Mouse (Mus musculus): ENCODE data around the gene Insig2.

Insig2 gene

DNA sequence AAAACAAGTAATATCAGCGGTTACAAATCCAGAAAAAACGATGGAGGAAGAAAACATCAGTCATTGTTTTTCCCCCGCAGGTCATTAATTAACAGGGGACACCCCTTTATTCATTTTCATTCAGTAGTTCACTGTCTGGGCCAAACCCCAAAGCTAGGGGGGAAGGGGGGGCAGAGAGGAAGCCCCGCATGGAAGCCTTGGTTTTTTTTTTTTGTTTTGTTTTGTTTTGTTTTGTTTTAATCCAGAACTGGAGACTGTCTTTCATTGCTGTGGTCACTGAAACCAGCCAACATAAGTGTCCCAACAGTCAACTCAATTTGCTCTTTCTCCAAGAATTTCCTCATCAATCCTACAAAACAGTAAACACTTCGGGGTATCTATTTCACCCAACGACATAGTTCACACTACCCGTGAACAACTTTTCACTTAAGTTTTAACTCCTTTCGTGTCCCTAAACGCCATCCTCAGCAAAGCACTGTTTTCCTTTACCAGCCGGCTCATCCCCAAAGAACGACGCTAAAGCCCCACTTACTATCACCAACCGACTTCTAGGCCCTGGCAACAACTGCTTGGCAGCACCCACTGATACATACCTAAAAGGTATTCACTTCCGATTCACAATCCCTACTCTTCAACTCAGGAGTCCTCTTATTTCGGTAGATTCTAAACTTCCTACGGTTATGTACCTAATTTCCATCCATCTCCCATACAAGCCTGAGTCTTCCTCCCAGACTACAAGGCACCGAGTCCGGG, 5.6 kb downstream of the Insig2 start:
- no peak for DNase-seq

DNA sequence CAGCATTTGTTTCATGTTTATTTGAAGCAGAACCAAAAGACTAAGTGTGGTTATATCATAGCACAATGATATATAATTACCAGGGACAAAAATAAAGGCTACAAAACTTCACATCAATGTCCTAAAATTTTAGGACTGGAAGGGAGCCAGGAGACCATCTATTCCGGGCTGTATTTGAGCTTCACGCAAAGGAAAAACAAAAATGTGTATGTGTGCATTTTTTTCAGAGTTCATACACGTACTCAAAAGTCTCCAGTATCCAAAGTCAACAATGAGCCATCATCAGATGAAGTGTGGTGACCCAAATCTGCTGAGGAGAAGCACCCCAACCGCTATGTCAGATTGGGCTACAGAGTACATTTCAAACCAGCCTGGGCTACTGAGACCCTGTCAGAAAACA, 8.9 kb downstream of the Insig2 start:
- DNase-seq = no peak

DNA sequence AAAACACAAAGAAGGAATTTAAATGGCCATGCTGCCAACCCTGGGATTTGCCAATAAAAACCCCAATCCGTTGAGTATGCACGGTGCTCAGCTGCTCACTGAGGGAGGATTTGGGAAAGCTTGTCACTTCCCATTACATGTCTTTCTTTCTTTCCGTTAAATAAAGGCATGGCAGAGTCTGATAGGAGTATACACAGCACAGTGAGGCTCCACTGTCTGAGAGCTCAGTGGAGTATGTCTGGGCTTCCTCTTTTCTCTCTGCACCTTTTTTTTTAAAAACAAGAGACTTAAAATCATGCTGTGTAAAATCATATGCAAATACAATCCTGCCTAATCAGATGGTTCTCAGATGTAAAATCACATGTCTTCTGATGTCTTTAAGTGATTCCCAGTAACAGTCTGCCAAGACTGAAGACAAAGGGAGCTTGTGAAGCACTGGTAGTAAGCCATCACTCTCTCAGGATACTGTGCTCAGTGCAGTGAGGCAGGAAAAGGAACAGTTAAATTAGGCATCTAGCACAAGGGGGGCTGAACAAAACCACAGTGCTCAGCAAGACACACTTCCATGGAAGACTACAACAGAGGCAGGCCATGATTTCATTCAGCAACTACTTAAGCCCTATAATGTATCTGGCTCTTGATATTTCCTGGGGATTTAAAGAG, 17.5 kb downstream of the Insig2 start:
- no peak for DNase-seq

DNA sequence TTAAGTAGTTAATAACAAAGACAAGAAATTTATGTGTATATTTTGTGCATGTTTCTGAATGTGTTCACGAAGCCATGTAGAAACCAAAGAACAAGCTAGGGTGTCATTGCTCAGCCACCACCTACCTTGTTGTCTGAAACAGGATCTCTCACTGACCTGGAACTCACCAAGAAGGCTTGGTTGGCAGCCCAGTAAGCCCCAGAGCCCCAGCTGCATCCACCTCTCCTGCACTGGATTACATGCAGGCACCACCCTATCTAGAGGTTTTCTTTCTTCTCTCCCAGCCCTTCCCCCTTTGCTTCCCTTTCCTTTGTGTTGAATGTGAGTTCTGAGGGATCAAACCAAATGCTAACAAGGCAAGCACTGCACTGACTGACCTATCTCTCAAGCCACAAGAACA, 19.2 kb downstream of the Insig2 start:
- no peak for DNase-seq

DNA sequence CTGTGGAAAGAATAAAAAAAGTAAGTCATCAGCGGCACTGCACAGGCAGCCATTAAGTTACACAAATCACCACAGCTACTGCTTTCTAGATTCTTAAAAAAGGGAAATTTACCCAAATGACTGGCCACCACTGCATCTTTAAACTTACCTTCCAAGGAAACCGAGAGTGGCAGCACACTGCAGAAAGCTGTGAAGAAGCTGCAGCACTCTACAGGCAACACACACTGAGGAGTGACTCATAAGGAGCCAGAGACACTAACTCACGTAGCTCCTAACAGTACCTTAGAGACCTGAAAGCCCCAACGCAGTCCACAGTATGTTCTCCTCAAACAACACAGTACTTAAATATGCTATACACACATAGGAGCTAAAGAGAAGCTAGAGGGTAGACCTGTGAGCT, 20.1 kb downstream of the Insig2 start:
- DNase-seq = no peak

DNA sequence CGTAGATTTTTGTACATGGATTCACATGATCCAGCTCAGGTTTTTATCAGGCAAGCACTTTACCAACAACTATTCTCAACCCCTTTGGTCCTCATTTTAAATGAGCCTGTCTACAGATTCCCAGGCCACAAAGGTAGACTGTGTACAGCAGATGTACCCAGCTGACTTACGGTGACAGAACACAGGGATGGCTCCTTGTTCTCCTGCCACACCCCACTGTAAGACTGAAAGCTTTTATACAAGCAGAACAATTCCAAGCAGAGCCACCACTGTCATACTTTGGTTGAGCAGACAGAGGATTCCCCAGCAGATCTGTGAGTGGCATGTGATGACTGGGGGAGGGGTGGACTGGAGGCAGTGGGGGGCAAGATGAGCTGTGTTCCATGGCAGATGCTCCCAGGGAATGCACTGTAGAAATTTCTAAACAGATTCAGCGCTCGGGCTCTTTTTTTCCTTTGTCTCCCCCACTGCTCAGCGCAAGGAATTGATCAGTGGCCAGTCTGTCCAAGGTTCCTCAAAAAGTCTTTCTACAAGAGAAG, 35.6 kb downstream of the Insig2 start:
- no peak for DNase-seq

DNA sequence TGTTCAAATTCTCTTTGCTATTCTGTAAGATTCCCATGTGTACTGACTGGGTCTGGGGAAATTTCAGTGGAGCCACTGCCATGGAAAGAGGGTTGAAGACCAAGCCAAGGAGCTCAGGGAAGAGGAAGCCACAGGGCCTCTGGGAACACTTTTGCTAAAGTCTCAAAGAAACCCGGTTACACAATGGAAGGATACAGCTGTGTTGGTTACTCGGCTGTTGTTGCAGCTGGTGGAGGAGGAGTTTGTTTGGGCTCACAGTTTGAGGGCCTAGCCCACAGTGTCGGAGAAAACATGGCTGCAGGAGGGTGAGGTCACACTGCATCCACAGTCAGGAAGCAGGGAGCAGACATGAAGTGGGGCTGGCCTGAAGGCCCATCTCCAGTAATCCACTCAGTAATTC, 38.8 kb downstream of the Insig2 start:
- DNase-seq = no peak

DNA sequence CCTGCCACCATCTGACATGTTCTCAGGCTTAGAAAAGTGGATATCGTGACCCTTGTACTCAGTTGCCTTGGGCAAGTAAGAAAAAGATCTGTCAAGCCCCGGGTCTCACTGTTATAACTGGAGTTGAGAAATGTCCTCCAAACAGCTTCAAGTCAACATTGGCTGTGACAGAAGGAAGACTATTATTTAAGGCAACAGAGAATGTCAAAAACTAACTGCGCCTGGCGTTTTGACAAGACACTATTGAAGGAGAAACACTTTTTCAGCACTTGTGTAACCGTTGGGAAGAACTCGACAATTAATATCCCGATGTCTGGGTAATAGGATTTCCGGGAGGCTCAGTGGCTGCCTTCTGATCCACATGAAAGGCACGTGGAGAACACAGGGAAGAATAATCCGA, 41.5 kb downstream of the Insig2 start:
- DNase-seq = no peak

DNA sequence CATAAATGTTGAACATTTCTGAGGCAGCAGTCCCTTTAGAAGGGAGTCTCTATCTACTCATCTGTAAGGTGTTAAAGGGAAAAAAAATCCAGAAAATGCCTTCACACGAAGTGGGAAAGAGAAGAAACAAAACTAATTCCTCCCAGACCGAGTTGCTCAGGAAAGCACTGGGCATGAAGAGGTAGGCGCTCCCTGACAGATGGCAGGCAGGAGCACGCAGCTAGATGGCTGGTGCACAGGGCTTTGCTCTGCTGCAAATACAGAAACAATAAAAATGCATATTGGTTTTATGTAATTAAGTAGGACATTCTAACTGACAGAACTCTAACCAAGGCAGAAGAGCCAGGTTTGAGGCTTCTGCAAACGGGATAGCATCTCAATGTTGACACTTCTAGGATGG, 42.0 kb downstream of the Insig2 start:
- DNase-seq = no peak

DNA sequence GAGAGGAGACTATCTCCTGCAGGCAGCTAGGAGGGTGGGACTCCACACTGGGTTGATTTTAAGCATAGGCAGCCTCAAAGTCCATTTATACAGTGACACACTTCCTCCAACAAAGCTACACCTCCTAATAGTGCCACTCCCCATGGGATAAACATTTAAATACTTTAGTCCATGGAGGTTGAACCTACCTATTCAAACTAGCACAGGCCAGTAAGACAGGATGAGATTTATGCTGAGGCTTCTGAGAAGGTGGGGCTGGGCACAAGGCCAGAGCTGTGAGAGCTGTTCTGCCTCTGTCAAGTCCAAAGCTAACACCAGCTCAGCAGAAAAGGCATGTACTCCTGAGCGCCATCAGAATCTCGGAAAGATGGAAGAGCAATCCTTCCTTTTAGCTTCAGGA, 48.2 kb downstream of the Insig2 start:
- DNase-seq = no peak

DNA sequence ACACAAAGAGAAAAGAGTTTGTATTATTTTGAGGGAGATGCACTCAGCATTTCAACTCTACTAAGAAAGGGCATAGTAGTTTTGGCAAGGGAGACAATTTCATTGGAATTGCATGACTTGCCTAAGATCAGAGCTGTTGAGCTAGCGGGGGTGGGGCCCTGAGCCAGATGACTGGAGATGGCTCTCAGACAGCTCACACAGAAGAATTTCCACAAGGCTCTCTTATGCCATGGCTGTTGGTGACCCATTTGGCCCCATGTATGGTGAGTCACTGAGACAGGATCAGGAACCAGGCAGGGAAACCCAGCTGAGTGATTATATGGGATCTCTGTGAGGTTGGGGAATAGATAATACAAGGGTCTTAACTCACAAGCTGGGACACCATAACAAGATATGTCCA, 51.9 kb downstream of the Insig2 start:
- DNase-seq = no peak

DNA sequence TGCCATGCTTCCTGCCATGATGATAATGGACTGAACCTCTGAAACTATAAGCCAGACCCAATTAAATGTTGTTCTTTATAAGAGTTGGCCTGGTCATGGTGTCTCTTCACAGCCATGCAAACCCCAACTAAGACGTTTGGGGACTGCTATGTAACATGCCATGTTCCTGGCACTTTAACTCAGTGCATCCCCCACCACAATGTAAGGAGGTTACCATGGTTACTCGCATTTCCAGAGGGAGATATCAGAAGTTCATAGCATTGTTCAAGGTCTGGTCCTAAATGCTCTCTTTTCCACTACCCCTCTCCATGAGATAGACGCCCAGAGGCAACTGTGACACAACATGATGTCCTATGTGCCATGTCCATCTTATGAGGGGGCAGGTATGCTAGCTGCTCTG, 54.0 kb downstream of the Insig2 start:
- no peak for DNase-seq

DNA sequence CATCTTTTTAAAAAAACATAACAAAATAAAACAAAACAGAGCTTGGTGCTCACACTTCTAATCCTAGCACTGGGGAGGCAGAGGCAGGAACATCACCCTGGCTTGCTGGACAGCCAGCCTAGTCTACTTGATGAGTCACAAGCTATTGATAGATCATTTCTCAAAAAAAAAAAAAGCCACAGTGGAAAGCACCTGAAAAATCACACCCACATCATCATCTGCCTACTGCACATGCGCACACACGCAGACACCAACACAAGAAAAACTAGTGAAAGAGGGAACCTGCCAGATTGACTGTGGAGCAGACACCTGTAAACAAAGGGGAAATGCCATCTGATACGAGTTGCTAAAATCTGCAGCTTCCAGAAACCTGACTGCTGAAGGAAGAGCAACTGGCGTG, 54.9 kb downstream of the Insig2 start:
- DNase-seq = no peak

DNA sequence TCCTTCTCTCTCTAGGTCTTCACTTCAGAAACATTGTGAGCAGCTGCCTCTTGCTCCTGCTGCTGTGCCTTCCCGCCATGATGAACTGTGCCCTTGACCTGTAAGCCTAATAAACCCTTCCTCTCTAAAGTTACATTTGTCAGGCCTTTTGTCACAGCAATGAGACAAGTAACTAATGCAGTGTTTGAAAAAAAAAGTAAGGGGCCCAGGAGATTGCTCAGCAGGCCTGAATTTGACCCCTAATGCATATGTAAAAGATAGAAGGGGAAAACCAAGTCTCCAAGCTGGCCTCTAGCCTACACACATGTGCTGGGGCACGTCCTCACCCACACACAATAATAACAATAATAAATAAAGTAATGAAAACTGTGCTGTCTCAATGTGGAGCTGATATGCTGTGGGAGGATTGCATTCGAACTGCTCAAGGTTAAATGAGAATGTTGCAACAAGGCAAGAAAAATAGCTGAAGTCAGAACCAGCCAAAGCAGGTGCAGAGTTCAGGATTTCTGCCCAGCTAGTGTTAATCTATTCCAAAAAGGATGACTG, 56.4 kb downstream of the Insig2 start:
- DNase-seq = no peak

DNA sequence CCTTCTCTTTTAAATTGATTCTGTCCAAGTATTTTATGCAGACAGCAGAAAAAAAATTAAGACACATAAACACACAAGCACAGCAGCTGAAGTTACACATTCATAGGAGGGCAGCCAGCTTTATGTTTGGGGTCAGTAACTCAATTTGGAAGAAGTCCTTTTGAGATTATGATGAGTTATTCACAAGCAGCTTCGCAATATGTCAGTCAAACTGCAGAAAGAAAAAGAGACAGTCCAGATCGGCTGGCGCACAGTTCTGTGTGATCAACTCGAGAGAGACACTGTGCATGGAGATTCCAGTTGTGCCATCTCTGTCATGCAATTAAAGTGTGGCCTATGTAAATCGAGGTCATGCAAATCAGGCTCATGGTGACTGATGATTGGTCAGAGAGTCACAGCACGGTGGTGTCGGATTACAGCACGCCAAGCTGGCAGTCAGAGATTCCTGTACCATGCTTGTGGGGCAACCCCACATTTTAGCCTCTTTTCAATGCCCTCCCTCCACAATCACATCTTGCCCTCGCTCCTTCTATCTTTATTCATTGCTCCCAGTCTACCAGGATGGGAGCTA, 72.1 kb downstream of the Insig2 start:
- DNase-seq = no peak

Measured in spleen, adult 18-20 months (tissue).